Mouse (Mus musculus) retina, adult 2 months (tissue): Measurements from ENCODE around the gene Olfr484.
"Not testable (repeated sequence)": the region's sequence is repeated elsewhere in the genome, so short reads cannot be mapped to it uniquely, and the experiment has no call there.

Experiments used
- DNase-seq: peaks from one replicate; pipeline ENCODE4 v3.0.0-alpha.2; 2012; ENCODE audit warnings: low read depth, low spot score

Gene Olfr484

GRCm38 (mm10) chr7:108127349-108127748, at the start of gene Olfr484:
Gene Olfr484 (minus strand): TSS chr7:108127449.
- no peak for DNase-seq

- not testable (repeated sequence) for DNase-seq
Measured at GRCm38 (mm10) chr7:108172642-108173041, 45.4 kb upstream of the Olfr484 start, which contains the start of gene Olfr486. Gene Olfr486 (minus strand): TSS chr7:108172742.

- no peak for DNase-seq
Measured at GRCm38 (mm10) chr7:108159771-108160170, 32.5 kb upstream of the Olfr484 start, which contains the start of gene Olfr485. Gene Olfr485 (minus strand): TSS chr7:108159871.

GRCm38 (mm10) chr7:108121416-108121815, 5.8 kb downstream of the Olfr484 start:
- no peak for DNase-seq

GRCm38 (mm10) chr7:108120681-108121080, 6.6 kb downstream of the Olfr484 start:
- no peak for DNase-seq

- no peak for DNase-seq
Measured at GRCm38 (mm10) chr7:108100549-108100948, 26.7 kb downstream of the Olfr484 start, which contains the start of gene Olfr483. Gene Olfr483 (plus strand): TSS chr7:108100849.

GRCm38 (mm10) chr7:108097486-108097885, 29.8 kb downstream of the Olfr484 start, which contains the start of gene Olfr482:
Gene Olfr482 (minus strand): TSS chr7:108097586.
- DNase-seq, result no peak

GRCm38 (mm10) chr7:108079555-108079954, 47.7 kb downstream of the Olfr484 start, which contains the start of gene Olfr481:
Gene Olfr481 (plus strand): TSS chr7:108079855.
- no peak for DNase-seq
